Mouse (Mus musculus) adrenal gland, postnatal 14 days (tissue): Measurements from ENCODE around the gene Il13. TPM values are rescaled to one million over a fixed set of nuclear protein-coding genes. Genes with fewer than 3 reads are reported as not detected.
A peak's percentile ranks its signal among the peaks of the same experiment; 100 is the strongest.

ENCODE experiments used
- DNase-seq: peaks from one replicate; pipeline ENCODE4 v3.0.0; 2021; ENCODE audit warnings: mixed read lengths
- total RNA-seq: library from RNA; stranded (reverse); gene quantifications from 2 replicates; pipeline ENCODE4 v1.2.3, GENCODE M21; 2021

Il13 gene
- total RNA-seq, 1 experiment from 2014 or later = not detected

DNA sequence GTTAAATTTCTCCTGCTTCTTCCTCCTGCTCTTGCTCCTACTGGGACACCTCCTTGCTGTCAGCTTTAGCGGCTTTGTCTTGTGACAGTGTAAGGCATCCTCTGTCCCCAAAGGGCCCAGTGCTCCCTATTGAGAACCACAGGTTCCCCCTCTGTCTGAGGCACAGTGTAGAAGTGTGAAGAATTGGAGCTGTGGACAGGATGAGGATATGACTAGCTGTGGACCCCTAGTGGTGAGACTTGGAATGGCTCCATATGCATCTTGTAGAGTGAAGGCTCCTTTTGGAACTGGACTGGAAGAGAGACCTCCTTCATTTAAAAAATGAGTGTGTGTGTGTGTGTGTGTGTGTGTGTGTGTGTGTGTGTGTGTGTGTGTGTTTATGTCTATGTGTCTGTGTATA lies 6.6 kb downstream of the Il13 start:
- peak; percentile 82 for DNase-seq

DNA sequence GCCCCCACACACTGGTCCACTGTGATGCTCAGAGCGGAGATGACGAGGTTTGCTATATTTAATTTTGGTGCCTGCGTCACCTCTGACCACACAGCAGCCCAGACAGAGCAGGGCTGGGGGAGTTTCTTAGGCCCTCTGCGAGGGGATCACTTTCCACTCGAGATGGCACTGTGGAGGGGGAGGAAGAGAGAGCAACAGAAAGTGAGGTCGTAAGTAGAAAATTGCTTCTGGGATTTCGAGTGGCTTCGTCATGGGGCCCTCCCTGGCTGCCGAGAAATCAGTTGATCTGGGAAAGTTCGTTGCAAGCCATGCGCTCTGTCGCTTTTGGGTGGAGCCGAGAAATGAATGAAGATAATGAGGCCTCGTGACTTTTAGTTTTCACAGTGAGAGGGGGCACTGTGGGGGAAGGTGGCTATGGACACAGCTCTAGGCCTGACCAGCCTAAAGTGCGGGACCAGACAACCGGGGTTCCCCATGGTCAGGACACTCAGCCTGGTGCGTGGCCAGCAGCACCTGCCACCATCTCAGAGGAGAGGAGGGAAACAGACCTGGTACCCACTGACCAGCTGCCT lies 7.6 kb downstream of the Il13 start:
- no peak for DNase-seq

DNA sequence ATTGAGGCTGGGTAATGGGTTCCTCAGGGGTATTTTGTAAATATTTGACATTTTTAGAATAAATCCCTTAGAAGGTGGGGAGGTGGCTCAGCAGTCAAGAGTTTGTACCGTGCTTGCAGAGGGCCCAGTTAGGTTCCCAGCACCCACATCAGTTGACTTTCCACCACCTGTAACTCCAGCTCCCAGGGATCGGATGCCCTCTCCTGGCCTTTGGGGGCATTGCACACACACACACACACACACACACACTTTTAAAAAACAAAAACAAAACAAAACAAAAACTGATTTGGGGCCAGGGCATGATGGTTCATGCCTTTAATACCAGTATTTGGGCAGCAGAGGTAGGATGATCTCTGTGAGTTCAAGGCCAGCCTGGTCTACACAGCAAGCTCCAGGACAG lies 10.4 kb downstream of the Il13 start:
- no peak for DNase-seq

DNA sequence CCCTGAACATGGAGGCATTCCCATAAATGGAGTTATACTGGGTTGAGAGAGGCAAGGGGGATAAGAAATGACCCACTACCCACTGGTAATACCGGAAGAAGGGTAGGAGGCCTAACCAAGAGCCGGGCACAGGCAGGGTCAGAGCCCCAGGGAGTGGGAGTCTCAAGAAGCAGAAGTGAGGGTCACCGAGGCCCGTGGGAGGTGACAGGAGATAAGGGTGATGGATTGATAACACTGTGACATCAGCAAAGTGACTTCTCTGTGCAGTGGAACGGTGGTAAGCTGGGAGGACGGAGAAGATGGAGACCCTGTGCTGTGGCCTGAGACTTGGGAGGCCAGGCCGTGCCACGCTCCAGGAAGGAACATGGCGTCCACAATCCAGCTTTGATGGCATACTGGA lies 10.9 kb downstream of the Il13 start:
- DNase-seq = no peak

DNA sequence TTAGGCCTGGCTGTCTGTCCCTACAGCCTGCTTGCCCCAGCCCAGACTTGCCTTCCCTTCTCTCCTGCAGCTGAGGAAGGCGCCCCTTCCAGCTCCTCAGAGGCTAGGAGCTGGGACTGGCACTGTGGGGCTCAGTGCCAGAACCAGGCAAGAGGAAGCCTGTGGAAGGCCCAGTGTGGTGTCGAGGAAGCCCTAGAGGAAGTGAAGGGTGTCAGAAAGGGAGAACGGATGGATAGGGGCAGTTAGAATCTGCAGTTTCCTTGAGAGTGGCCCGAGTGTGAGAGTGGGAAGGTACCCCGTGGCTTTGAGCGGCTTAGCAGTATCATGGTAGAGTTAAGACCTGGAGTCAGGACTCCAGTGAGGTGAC lies 12.1 kb downstream of the Il13 start:
- no peak for DNase-seq

DNA sequence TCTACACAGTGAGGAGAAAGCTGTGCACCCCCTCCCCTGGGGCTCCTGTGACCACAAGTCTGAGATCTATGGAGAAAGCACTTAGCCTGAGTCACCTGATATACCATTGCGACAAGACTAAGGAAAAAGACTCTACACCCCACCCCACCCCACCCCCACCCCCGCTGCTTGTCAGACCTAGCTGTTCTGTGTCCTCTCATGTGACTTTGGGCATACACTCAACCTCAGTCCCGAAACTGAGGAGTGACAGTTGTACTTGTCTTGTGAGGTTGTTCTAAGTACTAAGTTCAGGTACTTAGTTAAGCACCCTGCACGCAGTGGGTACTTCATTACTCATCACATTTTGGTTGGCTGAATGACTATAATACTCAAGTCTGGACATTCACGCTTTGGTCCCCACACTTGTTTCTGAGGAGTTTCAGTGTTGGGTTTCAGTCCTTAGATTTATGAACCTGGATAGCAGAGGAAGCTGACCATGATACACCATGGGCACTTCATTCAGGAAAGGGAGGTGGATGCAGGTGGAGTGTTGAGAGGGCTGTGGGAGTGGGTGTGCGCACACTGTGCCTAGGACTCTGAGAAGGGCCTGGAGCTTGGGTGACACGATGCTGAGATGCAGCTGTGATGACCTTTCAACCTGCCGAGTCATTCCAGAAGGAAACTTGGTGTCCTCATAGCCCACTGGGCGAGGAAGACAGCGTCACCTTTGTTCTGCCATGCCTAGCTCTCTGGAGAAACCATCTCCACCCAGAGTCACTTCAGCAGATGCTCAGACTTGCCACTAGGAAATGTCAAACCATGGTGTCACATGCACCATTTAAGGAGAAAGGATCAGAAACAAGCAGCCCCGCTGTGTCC lies 12.7 kb downstream of the Il13 start:
- DNase-seq = no peak

DNA sequence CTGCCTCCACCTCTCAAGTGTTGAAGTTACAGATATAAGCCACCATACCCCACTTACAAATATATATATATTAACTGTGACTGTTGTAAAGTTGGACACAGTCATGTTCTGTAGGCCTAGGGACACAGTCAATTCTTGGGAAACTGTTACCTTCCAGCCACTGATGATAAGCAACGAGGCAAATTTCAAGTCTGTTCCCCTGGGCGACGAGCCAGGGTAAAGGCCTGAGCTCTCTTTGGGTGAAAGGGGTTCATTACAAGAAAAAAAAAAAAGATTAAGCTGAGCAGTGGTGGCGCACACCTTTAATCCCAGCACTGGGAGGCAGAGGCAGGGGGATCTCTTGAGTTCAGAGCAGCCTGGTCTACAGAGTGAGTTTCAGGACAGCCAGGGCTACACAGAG lies 14.4 kb downstream of the Il13 start:
- no peak for DNase-seq

DNA sequence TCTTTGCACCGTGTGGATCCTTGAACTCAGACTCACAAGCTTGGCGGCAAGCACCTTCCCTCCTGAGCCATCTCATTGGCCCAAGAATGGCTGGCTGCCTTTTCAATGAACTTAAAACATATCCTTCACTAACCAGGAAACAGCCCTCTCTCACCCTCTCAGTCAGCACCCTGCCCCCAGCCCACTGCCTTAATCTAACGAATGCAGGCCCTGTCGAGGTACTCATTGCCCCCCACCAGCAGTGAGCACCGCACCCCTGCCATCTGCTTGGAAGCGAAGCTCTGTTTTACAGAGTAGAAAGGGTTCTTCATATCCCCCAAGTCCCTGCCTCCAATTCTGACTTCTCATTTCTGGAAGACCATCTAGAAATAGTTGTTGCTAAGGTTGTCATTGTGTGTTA lies 15.1 kb downstream of the Il13 start:
- DNase-seq = no peak

DNA sequence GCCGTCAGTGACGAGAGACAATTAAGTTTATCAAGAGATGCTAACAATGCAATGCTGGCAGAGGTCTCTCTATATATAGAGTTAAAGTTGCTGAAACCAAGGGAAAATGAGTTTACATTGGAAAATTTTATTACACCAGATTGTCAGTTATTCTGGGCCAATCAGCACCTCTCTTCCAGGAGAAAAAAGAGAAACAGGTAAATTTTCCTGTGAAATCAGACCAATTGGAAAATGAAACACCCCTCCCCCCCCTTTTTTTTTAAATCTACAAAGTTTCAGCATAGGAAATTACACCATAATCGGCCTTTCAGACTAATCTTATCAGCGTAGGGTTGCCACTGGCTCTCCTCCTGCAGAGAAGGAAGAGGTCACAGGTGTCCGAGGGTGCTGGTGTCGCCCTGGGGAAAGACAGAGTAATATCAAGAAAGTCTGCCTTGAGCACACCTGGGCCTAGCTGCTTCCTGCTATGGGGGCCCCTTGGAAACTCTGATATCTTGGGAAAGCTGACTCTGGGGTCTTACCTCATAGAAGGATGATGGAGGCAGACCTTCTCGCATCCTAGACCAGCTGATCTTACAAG lies 15.8 kb downstream of the Il13 start, which contains the start of gene Il4:
Gene Il4, minus strand, starts transcription at position 51 of the 580 bp plus-strand sequence.
- no peak for DNase-seq

DNA sequence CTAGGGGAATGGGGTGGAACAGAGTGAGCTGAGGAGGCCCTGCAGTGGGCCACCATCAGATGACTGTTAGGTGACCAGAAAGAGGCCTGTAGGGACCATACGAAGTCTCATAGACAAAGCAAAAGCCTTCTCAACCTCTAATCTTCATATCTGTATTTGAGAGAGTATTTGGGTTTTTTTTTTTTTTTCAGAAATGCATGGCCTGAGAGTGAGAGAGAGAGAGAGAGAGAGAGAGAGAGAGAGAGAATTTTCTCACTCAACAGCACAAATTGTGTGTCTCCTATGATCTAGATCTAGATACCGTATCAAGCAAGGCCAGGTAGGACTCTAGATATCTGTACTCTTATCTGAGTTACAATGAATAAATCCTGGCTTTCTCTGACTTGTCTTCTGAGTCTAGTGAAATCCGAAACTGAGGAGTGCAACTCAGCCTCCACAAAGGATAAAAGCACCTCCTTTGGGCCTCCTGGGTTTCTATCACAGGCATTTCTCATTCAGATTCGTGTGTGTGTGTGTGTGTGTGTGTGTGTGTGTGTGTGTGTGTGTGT lies 16.9 kb downstream of the Il13 start:
- no peak for DNase-seq

DNA sequence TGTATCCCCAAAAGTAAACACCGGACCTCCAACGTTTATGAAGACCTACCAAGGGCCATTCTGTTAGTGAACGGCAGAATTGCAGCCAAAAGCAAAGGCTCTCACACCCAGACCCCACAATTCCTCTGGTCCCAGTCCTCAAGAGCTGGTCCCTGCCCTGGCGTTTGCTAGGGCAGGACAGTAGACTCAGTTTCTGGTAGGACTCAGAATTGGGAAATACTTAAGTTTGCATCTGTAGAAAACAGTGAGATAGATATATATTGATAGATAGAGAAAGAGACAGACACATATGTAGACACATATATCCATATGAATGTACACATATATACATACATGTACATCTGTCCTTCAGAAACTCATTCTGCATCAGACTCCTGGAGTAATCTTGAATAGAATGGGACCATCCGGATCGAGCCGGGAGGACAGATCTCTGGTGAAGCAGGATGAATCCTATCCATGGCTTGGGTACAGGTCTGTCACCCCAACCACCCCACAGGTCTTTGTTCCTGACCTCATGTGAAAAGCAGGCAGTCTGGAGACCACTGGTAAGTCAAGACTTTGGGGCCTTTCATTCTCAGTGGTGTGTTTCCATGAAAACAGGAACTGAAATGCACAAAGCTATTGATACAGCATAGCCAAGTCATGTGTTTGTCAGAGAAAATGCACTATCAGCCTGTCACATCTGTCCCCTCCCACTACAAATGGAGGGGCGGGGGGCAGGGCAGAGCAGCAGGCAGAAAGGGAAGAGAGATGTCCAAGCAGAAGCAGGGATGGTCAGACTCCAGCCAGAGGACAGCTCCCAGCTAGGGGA lies 17.5 kb downstream of the Il13 start:
- no peak for DNase-seq

DNA sequence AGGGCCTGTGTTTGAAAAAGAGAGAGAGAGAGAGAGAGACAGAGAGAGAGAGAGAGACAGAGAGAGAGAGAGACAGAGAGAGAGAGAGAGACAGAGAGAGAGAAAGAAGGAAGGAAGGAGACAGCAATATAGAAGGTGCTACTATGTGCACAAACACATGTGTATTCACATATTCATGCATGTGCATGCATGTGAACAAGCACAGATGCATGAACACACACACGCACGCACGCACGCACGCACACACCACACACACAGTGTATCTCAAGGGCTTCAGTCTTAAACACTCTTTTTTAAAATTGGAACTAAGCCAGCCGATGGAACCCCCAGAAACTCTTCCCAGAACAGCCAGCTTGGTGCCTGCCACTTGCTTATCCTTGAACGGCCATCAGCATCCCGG lies 18.9 kb downstream of the Il13 start:
- no peak for DNase-seq

DNA sequence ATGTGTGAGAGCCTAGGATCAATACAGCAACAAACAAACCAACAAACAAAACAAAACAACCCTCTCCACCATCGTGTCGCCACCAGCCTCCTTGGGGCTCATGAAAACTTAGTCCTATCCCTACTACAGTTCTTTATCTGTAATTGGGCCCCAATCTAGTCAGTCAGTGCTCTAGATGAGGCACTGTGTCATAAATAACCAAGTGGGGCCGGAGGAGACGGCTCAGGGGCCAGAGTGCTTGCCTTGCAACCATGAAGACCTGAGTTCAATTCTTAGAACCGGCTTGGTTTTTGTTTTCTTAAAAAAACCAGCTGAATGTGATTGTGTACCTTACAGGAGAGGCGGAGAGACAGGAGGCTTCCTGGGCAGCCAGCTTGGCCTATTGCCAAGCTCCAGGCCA lies 19.3 kb downstream of the Il13 start:
- DNase-seq = no peak

DNA sequence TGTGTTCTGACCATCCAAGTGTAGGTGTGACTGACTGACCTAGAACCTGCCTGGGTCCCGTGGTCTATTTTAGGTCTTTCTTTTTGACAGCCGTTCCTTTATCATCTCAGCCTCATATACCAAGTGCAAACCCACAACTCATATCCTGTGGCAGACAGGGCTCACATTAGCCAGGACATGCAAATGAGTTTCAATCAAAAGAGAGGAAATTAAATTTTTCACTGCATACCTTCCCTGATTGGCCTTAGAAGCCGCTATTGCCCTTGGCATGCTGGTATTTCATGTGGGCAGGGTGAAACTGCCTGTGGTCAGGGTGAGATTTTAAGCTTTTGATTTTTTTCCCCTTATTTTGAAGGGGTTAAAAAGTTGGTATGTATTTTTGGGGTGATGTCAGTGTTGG lies 24.8 kb downstream of the Il13 start:
- no peak for DNase-seq

DNA sequence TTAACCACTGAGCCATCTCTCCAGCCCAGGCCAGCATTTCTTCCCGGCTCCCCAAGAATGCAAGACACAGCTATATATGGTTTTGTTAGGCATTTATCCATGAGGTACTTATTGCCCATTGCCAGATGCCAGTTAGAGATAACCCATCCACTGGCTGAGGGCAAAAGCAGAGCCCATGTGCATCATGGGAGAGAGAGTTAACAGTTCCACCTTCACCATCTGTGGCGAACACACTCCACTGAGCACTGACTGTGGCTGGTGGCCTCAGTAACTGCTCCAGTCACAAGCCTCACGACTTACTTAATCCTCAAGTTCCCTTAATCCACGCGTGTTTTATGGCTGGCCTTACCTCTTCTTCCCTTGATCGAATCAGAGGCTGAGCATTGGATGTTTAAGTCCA lies 25.3 kb downstream of the Il13 start:
- DNase-seq = no peak

DNA sequence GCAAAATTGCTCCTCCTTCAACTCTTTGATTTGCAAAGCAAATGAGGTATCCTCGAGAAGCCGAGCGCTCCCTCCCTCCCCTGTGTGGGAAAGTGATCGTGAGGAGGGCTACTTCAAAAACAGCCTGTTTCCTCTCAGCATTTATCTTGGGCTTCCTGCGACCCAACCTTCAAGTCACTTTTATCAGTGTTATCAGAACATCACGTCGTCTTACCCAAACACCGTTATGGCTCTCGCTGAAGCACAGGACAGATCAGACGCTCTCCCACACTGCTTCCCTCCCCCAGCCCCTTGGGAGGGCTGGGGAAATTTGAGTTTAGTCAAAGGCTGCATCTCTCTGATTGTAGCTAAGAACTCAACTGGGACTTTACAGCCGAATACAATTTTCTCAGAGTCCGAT lies 28.9 kb downstream of the Il13 start:
- no peak for DNase-seq

DNA sequence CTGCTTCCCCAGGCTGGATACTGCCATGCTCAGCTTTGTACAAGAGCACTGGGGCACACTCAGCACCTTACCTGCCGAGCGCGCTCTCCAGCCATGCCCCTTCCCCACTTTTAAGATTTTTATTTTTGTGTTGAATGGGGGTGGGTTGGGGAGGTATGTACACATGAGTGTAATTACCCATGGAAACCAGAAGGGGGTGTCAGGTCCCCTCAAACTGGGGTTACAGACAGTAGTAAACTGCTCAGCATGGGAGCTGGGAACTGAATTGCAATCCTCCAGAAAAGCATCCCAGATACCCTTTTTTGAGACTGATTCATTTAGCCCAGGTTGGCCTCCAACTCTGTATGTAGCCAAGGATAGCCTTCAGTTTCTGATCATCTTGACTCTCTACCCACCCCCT lies 29.5 kb downstream of the Il13 start:
- DNase-seq = no peak

DNA sequence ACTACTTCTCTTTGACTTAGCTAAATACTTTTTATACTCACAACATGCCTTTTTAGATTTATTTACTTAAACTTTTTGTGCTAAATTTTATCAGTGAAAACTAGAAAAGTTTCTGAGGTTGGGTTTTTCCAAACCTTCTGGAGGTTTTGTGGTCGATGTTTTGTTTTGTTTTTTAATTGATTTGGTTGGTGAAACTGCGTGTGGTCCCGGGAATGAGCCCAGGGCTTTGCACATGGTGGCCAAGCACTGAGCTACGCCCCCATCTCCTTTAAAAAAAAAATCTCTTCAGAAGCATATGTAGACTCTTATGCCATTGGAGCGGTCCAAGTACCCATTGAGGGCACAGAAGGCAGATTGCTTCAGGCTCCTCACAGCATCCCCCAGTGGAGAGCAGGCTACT lies 43.4 kb downstream of the Il13 start:
- no peak for DNase-seq

DNA sequence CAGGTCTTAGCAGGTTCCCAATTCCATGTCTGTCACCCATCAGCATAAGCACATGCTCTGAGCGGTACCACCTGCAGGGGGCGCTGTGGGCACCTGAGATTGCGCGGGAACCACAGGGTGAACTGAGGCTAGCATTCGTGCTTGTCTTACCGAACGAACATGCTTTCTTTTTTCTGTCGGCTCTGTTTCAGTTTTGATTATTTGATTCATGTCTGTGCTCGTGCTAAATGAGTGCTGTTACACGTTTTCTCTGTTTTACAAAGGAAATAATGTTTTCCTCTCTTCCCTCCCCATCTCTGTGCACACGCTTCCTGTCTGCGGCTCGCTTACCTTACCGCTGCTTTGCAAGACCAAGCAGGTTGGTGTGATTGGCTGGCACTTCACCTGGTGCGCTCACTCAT lies 44.1 kb downstream of the Il13 start:
- DNase-seq = peak; percentile 66

DNA sequence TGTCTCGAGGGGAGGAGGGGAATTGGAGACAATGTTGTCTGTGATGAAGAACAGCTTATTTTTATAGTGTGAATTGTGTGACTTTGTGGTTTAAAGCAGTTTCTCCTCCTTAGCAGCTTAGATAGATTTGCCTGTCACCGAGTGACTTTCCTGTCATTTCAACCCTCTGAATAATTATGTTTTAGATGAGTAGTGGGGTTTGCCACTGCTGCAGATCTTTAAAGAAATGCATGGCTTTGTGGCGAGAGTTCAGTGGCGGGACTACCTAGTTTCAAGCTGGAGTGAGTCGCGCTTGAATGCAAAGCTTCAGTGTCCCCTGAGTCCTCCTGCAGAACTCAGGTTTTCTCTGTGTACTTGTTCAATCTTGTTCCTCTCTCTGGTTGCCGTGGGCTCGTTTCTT lies 46.2 kb downstream of the Il13 start:
- DNase-seq = no peak

DNA sequence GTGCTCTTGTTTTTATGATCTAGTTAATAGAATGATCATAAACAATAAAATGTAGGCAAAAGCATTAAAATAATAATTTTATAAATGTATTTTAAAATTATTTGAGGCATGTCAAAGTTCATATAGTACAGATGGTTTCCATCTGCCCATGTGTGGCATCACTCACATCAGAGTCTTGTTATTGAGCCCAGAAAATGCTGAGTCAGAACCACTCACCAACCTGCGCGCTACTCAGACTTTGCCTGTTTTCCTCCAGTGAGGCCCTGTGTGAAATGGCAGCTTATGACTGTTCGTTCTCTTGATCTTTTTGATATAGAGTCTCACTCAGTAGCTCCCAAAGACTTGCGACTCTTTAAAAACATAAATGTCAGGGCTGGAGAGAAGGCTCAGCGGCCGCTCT lies 49.0 kb downstream of the Il13 start:
- no peak for DNase-seq

DNA sequence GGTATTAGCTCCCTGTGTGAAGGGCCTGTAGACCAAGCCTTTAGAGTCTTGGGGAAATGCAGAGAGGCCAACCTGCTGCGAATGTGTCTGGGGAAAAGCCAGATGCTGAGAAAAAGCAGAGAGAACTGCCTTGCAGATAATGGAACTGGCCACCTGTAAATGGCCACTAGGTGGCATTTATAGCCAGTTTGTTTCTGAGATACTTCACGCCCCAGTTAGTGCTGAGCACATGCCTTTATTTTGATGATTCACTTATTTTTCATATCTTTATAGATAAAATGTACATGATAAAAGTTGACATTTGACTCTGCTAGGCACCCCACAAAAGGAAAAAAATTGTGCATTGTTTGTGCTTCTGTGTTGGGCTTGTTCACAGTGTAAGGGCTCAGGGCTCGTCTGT lies 49.7 kb downstream of the Il13 start:
- DNase-seq = no peak

DNA sequence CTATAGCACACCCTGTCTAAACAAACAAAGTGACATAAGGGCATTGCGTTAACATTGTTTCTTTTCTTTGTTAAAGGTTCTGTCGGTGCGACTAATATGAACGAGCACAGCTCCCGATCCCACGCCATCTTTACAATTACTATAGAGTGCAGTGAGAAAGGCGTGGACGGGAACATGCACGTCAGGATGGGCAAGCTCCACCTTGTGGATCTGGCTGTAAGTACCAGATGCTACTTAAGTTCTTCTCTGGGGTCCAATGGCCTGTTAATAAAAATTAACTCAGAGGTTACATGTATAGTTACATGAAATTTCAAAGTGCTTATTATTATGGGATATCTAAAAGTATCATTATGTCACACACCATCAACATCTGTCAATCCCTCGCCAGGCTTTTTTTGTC lies 51.4 kb downstream of the Il13 start:
- no peak for DNase-seq
